Mouse (Mus musculus) stomach, embryonic 14.5 days (tissue): ENCODE data around the gene Ccl26. TPM values are rescaled to one million over a fixed set of nuclear protein-coding genes. Genes with fewer than 3 reads are reported as not detected.

ENCODE experiments used
- ATAC-seq: fragments of 200-750 bp; cut with Nextera tagmentation; 2 replicates; pipeline ENCODE4 v1.8.0; 2017; ENCODE audit warnings: low read depth, moderate TSS enrichment; ENCODE audit not compliant: insufficient number of reproducible peaks, insufficient read depth, low FRiP score
- H3K27ac ChIP-seq: fragments of 300-500 bp; sonication (generic); 2 replicates; pipeline ENCODE4 v1.5.1; 2014; ENCODE audit warnings: mild to moderate bottlenecking, low read length, moderate library complexity, mixed read lengths
- H3K27me3 ChIP-seq: fragments of 300-500 bp; sonication (generic); 2 replicates; pipeline ENCODE4 v1.6.1; 2014; ENCODE audit warnings: low read length, control low read depth, mixed read lengths; ENCODE audit not compliant: control insufficient read depth, insufficient read depth
- H3K36me3 ChIP-seq: fragments of 300-500 bp; sonication (generic); 2 replicates; pipeline ENCODE4 v1.6.1; 2014; ENCODE audit warnings: mild to moderate bottlenecking, control low read depth, low read length, moderate library complexity, mixed read lengths; ENCODE audit not compliant: control insufficient read depth, insufficient read depth
- H3K4me1 ChIP-seq: fragments of 300-500 bp; sonication (generic); 2 replicates; pipeline ENCODE4 v1.6.1; 2014; ENCODE audit warnings: low read length, control low read depth, mixed read lengths; ENCODE audit not compliant: control insufficient read depth, insufficient read depth
- H3K4me2 ChIP-seq: fragments of 300-500 bp; sonication (generic); replicated peaks from 2 replicates; pipeline ENCODE4 v1.6.1; 2014; ENCODE audit warnings: low read depth, low read length, control low read depth
- H3K4me3 ChIP-seq: fragments of 300-500 bp; sonication (generic); 2 replicates; pipeline ENCODE4 v1.5.1; 2014; ENCODE audit warnings: low read depth, low read length, control low read depth
- H3K9ac ChIP-seq: fragments of 300-500 bp; sonication (generic); replicated peaks from 2 replicates; pipeline ENCODE4 v1.6.1; 2014; ENCODE audit warnings: low read depth, mild to moderate bottlenecking, control low read depth, low read length, moderate library complexity, mixed read lengths
- H3K9me3 ChIP-seq: fragments of 300-500 bp; sonication (generic); 2 replicates; pipeline ENCODE4 v1.6.1; 2016; ENCODE audit warnings: low read depth, low read length, control low read depth; ENCODE audit not compliant: control insufficient read depth
- WGBS: fragments of 180-500 bp; shearing (Covaris S2); extraction: QIAGEN DNeasy Blood & Tissue Kit; methylation state at CpG from one replicate; pipeline ENCODE4 v1.1.7; 2014; 5-methylcytosine and 5-hydroxymethylcytosine counted together
- polyA plus RNA-seq: library from polyadenylated mRNA; unstranded; fragments of >200 nt; fragmentation: Nextera tagmentation; extraction: Ambion mirVana; gene quantifications from 2 replicates; pipeline ENCODE4 v1.2.1, GENCODE M21; 2014

The Ccl26 gene
- polyA plus RNA-seq, 1 experiment from 2014 or later = not detected

DNA sequence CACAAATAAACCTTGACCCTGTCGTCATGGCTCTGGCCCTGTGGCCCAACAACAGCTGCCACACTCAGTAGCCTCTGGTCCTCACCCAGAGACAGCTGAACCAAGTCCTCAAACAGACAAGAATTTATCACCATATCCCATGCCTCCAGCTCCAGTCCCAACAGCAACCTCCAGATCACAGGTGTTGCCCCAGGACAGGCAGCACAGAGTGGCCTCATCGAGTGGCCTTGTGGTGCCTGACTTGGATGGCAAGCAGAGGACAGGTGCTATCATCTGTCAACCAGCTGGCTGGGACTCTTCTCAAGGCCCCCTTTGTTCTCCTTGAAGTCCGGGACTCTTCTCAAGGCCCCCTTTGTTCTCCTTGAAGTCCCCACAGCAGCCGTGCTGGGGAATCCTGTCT lies 50.2 kb downstream of the Ccl26 start:
- no peaks in the 10 kb centered on the region for H3K4me1 ChIP-seq
- no peaks in the 10 kb centered on the region for H3K9me3 ChIP-seq
- H3K27ac ChIP-seq = no peak overlapping the region
- no peak overlapping the region for H3K4me3 ChIP-seq
- no peak overlapping the region for H3K9ac ChIP-seq
- H3K27me3 ChIP-seq = no peaks in the 10 kb centered on the region
- ATAC-seq = no peak
- H3K36me3 ChIP-seq = no peaks in the 10 kb centered on the region; the same call in 1 of the 2 replicates
- H3K4me2 ChIP-seq = no peak overlapping the region
- WGBS = 64% methylated on average over 4 of the region's 4 CpGs

DNA sequence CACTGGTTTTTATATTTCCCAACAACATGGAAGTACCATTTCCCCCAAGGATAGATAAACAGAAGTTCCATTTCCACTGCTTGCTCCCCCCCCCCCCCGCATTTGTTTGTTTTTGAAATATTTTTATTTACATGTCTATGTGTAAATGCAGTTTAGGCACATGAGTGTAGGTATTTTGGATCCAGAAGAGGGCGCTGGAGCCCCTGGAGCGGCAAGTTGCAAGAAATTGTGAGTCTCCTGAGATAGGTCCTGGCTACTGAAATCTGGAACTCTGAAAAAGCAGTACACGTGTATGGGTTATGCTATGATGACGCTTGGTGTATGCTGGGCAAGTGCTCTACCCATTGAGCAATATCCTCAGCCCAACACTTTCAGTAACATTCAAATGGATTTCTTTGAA lies 52.3 kb downstream of the Ccl26 start:
- no peak overlapping the region for H3K4me2 ChIP-seq
- no peak for ATAC-seq
- no peak overlapping the region for H3K4me3 ChIP-seq
- no peak overlapping the region for H3K9ac ChIP-seq
- no peaks in the 10 kb centered on the region; the same call in 1 of the 2 replicates for H3K36me3 ChIP-seq
- peaks cover 3% of the 10 kb centered on the region; the same call in 1 of the 2 replicates for H3K4me1 ChIP-seq
- H3K9me3 ChIP-seq = no peaks in the 10 kb centered on the region
- no peaks in the 10 kb centered on the region for H3K27me3 ChIP-seq
- no peak overlapping the region for H3K27ac ChIP-seq
- 57% methylated on average over 5 of the region's 5 CpGs for WGBS

Other genes starting within 250 kb of the Ccl26 start
- 0.27 TPM in 1 of 2 replicates, not detected in the other for gene Fkbp6, start 213.5 kb downstream of the Ccl26 start, polyA plus RNA-seq
- not detected in 2 replicates for gene Trim50, start 210.3 kb downstream of the Ccl26 start, polyA plus RNA-seq
- 26.1 and 27.8 TPM in 2 replicates for gene Nsun5, start 193.6 kb downstream of the Ccl26 start, polyA plus RNA-seq
- 15.6 and 16.3 TPM in 2 replicates for gene Pom121, start 169.0 kb downstream of the Ccl26 start, polyA plus RNA-seq
- gene Hip1, start 18.4 kb downstream of the Ccl26 start, polyA plus RNA-seq = 41.0 and 46.9 TPM in 2 replicates
- gene Ccl24, start 9.5 kb upstream of the Ccl26 start, polyA plus RNA-seq = 1.9 and 3.6 TPM in 2 replicates
- 51.2 and 60.5 TPM in 2 replicates for gene Rhbdd2, start 69.0 kb upstream of the Ccl26 start, polyA plus RNA-seq
- gene Por, start 106.5 kb upstream of the Ccl26 start, polyA plus RNA-seq = 70.5 and 79.7 TPM in 2 replicates
- gene Tmem120a, start 180.9 kb upstream of the Ccl26 start, polyA plus RNA-seq = 45.3 and 48.2 TPM in 2 replicates
- gene Styxl1, start 214.8 kb upstream of the Ccl26 start, polyA plus RNA-seq = 0.25 and 0.35 TPM in 2 replicates
- 494 and 496 TPM in 2 replicates for gene Mdh2, start 214.9 kb upstream of the Ccl26 start, polyA plus RNA-seq
- 2.8 and 4.8 TPM in 2 replicates for gene Srrm3, start 243.3 kb upstream of the Ccl26 start, polyA plus RNA-seq